Mouse (Mus musculus) kidney, adult 18-20 months (tissue): Measurements from ENCODE around the gene Lin52.
"Not testable (repeated sequence)": the region's sequence is repeated elsewhere in the genome, so short reads cannot be mapped to it uniquely, and the experiment has no call there.

ENCODE experiments used
- DNase-seq: peaks from one replicate; pipeline ENCODE4 v3.0.0; 2021

Lin52 gene

GRCm38 (mm10) chr12:84478937-84479336 lies 27.7 kb downstream of the Lin52 start:
- no peak for DNase-seq

DNA sequence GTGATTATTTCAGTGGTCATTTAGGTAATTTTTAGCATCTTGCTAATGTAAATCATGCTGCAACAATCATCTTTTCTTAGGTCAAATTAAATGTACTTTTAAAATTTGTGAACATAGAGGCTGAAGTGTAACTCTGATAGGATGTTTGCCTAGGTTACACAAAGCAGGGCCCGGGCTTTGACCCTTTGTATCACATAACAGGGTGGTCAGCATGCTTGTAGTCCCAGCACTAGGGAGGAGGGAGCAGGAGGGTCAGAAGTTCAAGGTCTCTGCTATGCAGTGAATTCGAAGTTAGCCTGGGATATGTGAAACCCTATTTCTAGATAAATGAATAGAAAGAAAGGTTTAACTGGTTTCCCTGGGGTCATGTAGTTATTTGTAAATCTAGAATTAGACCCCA lies 30.0 kb downstream of the Lin52 start:
- DNase-seq: no peak

- DNase-seq: no peak
These were observed 31.8 kb downstream of the Lin52 start for GRCm38 (mm10) chr12:84482778-84483585.

- DNase-seq: no peak
These were observed 36.3 kb downstream of the Lin52 start for GRCm38 (mm10) chr12:84487324-84488056.

GRCm38 (mm10) chr12:84496795-84497194 lies 45.6 kb downstream of the Lin52 start:
- no peak for DNase-seq

DNA sequence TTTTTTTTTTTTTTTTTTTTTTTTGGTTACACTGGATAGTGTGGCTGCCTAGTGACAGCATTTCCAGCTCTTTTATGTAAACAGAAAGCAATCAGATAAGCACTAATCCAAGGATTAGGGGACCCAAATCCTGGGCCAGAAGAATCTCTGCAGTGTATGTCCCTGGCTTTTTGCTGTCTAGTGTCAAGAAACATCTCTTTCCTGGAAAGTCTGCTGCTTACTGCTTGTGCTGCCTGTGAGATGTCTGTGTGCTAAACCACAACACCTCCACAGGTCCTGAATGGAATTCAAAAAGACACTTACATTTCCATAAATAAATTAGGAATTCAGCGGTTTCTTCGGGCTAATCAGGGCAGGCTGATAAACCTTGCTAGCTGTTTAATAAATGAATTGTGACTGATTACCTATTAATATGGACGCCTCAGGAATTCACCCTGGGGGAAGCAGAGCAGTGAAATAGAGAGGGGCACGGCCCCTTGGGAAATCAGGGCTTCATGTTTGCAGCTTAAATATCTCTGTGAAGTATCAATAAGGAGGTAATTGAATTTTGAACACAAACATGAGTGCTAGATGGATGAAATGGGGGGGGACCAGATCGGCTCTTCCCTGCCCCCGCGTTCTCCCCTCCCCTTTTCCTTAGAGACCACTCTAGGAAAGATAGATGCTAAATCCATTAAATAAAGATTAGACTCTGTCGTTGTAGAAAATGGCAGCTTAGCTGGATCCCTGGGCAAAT lies 49.5 kb downstream of the Lin52 start:
- DNase-seq: no peak

DNA sequence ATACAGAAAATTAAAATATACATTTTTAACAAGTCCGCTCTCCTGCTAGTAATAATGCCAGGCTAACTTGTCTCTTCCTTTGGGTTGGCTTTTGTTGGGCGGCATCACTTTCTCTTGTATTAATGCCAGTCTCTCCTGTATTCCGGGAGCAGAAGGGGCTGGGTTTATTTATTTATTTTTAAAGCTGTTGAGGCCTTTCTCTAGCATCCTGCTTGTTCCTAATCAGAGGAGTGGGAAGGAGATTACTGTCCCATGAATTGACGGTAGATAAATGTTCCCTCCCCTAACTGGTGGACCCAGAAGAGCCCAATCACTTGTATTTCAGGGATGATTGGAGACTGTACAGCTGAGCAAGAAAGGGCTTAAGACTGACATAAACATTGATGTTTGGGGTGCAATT lies 50.1 kb downstream of the Lin52 start:
- no peak for DNase-seq

- DNase-seq: no peak
These were observed 55.6 kb downstream of the Lin52 start for GRCm38 (mm10) chr12:84506856-84507255.

- DNase-seq: no peak
These were observed 60.8 kb downstream of the Lin52 start for GRCm38 (mm10) chr12:84512016-84512415.

DNA sequence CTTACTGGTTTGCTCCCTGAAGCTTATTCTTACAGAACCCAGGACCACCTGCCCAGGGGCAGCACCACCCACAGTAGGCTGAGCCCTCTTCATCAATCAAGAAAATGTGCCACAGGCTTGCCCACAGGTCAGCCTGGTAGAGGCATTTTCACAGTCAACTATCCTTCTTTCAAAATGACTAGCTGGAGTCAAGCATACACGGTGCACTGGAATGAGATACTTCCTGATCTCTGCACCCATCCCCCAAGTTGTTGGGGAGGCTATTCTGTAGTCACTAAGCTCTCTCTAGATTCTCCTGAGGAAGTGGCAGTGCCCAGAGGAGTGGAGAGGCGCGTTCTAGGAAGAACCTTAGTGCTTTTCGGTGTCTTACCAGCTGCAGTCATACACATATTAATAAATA lies 64.3 kb downstream of the Lin52 start:
- no peak for DNase-seq

DNA sequence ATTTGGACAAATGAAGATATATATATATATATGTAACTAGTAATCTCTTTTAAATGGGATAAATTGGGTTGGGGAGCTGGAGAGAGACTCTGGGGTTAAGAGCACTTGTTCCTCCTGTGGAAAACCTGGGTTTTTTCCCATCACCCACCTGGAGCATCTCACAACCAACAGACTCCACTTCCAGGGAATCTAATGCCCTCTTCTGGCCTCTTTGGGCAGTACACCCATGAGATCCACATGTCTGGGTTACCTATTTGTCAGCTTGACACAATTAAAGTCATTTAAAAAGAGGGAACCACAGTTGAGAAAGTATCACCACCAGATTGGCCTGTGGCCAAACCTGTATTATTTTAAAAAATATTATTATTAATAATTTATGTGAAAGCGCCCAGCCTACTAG lies 65.4 kb downstream of the Lin52 start:
- no peak for DNase-seq

DNA sequence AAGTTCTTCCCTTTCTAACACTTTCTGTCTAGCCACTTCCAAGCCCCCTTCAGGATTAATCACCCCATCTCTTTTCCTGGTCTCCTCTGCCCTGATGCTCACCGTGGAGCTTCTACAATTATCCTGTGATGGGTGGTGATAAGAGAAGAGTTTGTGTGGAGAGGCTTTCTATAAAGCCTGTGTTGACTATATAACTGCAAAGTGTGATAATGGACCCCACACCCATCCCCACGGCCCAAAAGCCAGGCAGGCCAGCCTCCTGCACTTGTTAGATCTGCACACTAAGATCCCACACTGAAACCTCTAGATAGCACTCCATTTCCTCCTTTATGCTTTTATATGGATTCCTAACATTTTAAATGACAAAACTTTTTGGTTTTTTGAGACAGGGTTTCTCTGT lies 66.8 kb downstream of the Lin52 start:
- no peak for DNase-seq

DNA sequence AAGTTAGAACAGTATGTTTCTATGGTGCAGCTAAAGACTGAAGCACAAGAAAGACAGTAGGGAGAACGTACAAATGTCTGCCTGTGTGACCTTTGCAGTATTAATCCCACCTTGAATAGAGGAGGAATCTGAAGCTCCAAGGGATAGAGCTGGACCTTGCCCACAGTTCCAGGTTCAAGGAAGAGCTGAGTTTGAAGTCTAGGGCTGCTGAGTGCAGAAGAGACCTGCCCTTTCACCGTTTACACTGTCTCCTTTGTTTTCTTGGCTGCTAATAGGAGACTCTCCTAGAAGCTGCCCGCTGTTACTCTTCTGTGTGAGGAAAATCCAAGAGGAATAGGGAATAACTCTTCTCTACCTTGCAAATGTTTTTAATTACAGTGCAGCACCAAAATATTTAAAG lies 72.5 kb downstream of the Lin52 start:
- DNase-seq: no peak

- DNase-seq: no peak
These were observed 73.2 kb downstream of the Lin52 start for GRCm38 (mm10) chr12:84524147-84525050.

- no peak for DNase-seq
These were observed 74.2 kb downstream of the Lin52 start for GRCm38 (mm10) chr12:84525422-84525821.

- no peak for DNase-seq
These were observed 79.2 kb downstream of the Lin52 start for GRCm38 (mm10) chr12:84530426-84530825.

GRCm38 (mm10) chr12:84531906-84532829 lies 80.9 kb downstream of the Lin52 start:
- no peak for DNase-seq

DNA sequence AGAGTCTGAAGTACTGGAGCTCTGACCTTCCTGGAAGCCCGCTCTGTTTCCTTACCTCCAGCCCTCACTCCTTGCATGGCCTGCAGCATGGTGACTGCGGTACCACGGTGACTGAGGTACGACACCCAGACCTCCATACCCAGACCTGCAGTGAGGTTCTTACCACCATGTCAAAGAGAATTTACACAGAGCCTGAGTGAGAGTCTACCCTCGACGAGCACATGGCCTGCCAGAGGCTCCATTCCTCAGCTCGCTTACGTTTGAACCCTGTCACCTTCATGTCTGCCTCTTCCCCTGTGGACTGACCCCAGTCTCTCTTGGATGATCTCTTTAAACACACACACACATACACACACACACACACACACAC lies 81.6 kb downstream of the Lin52 start:
- DNase-seq: no peak

DNA sequence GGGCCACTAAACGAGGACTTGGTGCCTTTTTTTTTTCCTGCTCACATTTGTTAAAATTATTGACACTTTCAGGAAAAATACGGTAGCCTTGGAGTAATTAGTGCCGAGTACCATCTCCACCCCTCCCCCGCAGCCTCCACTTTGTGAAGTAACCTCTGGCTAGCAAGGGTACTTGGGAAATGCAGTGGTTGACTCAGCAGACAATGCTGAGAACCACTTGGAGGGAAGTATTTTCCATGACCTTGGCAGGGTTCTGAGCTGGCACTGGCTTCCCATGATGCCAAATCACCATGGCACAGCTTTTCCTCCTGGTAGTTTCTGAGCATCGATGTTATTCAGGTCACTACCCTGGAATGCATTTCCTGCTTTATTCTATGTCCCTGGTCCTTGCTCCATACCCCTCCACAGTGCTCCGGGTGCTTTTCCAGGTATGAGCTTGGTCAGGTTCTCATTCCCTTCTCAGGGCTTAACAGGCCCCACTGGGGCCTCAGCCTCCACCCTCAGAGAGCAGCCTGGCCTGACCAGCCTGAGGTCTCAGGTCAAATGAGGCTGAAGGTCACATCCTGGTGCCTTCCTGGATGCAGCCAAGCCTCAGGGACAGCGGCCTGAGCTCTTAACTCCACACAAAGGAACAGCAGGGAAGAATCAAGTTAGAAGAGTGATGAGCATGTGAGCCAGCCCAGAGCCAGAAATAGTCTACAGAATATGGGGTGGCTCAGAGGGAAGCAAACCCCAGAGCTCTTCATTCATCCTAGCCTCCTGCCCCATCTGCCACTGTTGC lies 82.7 kb downstream of the Lin52 start:
- no peak for DNase-seq

GRCm38 (mm10) chr12:84539537-84539936 lies 88.3 kb downstream of the Lin52 start:
- not testable (repeated sequence) for DNase-seq
